Mouse (Mus musculus) spleen, adult 2 months (tissue): ENCODE data around the gene Acadl. TPM values are rescaled to one million over a fixed set of nuclear protein-coding genes. Genes with fewer than 3 reads are reported as not detected.

Experiments
- DNase-seq, 2 experiments: peaks; one replicate each; pipeline versions ENCODE4 v3.0.0 to v3.0.0-alpha.2; 2012 to 2021; ENCODE audit warnings: low spot score in 2 of 2, low read depth in 1 of 2
- H3K27ac ChIP-seq: fragments of 200-500 bp; 2 replicates; pipeline ENCODE4 v1.5.1; 2012; ENCODE audit warnings: low read length, inconsistent platforms; ENCODE audit not compliant: insufficient read depth
- H3K27me3 ChIP-seq: fragments of 200-500 bp; 2 replicates; pipeline ENCODE4 v1.6.1; 2012; ENCODE audit warnings: mild to moderate bottlenecking, moderate library complexity, low read length, inconsistent platforms; ENCODE audit not compliant: control insufficient read depth, insufficient read depth
- H3K36me3 ChIP-seq: fragments of 200-500 bp; 2 replicates; pipeline ENCODE4 v1.6.1; 2012; ENCODE audit warnings: mild to moderate bottlenecking, low read length, inconsistent platforms; ENCODE audit not compliant: control insufficient read depth, insufficient read depth
- H3K4me1 ChIP-seq: fragments of 200-500 bp; 2 replicates; pipeline ENCODE4 v1.6.1; 2011; ENCODE audit warnings: inconsistent platforms; ENCODE audit not compliant: control insufficient read depth, insufficient read depth, insufficient read length
- H3K4me3 ChIP-seq: fragments of 200-500 bp; 2 replicates; pipeline ENCODE4 v1.5.1; 2011; ENCODE audit warnings: mild to moderate bottlenecking, inconsistent platforms; ENCODE audit not compliant: insufficient read depth, insufficient read length; ENCODE audit errors: extremely low read depth
- CTCF ChIP-seq: fragments of 200-500 bp; IDR thresholded peaks from 2 replicates; pipeline ENCODE4 v1.5.1; 2011; ENCODE audit warnings: mild to moderate bottlenecking, inconsistent platforms; ENCODE audit not compliant: insufficient read depth, insufficient read length, insufficient replicate concordance; ENCODE audit errors: extremely low read depth
- POLR2A ChIP-seq: fragments of 200-500 bp; IDR thresholded peaks from 2 replicates; pipeline ENCODE4 v1.6.1; 2011; ENCODE audit warnings: low read depth, low read length, inconsistent platforms
- WGBS: fragments of 180-500 bp; shearing (Covaris S2); methylation state at CpG from one replicate; pipeline ENCODE4 v1.1.7; 2018; 5-methylcytosine and 5-hydroxymethylcytosine counted together
- polyA plus RNA-seq: library from polyadenylated mRNA; depleted of rRNA; stranded (reverse); fragments of >200 nt; gene quantifications from 2 replicates; pipeline ENCODE4 v1.2.3, GENCODE M21; 2012; rRNA removed

The Acadl gene
- 11.4 and 13.6 TPM in 2 replicates for polyA plus RNA-seq

GRCm38 (mm10) chr1:66862712-66863511, at the start of gene Acadl:
TSS of gene Acadl (minus strand) at chr1:66863277.
- peak in 1 of 2 experiments; percentile 70 for DNase-seq
- under 1% methylated on average over 82 of the region's 85 CpGs for WGBS
- Histone ChIP-seq H3K27me3 (no peaks in the 10 kb centered on the region), H3K27ac (peak within 1 kb of the TSS; percentile 81), H3K4me3 (peak within 1 kb of the TSS; percentile 70), H3K36me3 (peaks cover 2% of the 10 kb centered on the region; the same call in 1 of the 2 replicates), H3K4me1 (peaks cover 5% of the 10 kb centered on the region)
- no peak for TF ChIP-seq CTCF
- peak; percentile 19 for TF ChIP-seq POLR2A

GRCm38 (mm10) chr1:66912305-66912704, 49.2 kb upstream of the Acadl start:
- Histone ChIP-seq H3K27ac (no peak overlapping the region), H3K4me3 (no peak overlapping the region), H3K4me1 (no peaks in the 10 kb centered on the region), H3K27me3 (no peaks in the 10 kb centered on the region), H3K36me3 (no peaks in the 10 kb centered on the region)
- WGBS = 88% methylated on average over 1 of the region's 1 CpGs
- DNase-seq = no peak
- TF ChIP-seq POLR2A (no peak), CTCF (no peak)

GRCm38 (mm10) chr1:66902566-66902965, 39.5 kb upstream of the Acadl start:
- Histone ChIP-seq H3K4me1 (no peaks in the 10 kb centered on the region), H3K27ac (no peak overlapping the region), H3K4me3 (no peak overlapping the region), H3K27me3 (no peaks in the 10 kb centered on the region), H3K36me3 (no peaks in the 10 kb centered on the region)
- no peak for DNase-seq
- WGBS = 86% methylated on average over 3 of the region's 3 CpGs
- TF ChIP-seq POLR2A (no peak), CTCF (no peak)

- WGBS = 94% methylated on average over 4 of the region's 4 CpGs
- TF ChIP-seq CTCF (no peak), POLR2A (no peak)
- Histone ChIP-seq H3K4me1 (no peaks in the 10 kb centered on the region), H3K4me3 (no peak overlapping the region), H3K27ac (no peak overlapping the region), H3K36me3 (no peaks in the 10 kb centered on the region), H3K27me3 (no peaks in the 10 kb centered on the region)
- no peak for DNase-seq
Observed at GRCm38 (mm10) chr1:66900946-66901345, 37.9 kb upstream of the Acadl start.

- no peak for TF ChIP-seq POLR2A
- TF ChIP-seq CTCF = no peak
- Histone ChIP-seq H3K27ac (no peak overlapping the region), H3K4me1 (no peaks in the 10 kb centered on the region), H3K27me3 (no peaks in the 10 kb centered on the region), H3K36me3 (no peaks in the 10 kb centered on the region), H3K4me3 (no peak overlapping the region)
- WGBS = 93% methylated on average over 7 of the region's 7 CpGs
- no peak for DNase-seq
Observed at GRCm38 (mm10) chr1:66898261-66898660, 35.2 kb upstream of the Acadl start.

- Histone ChIP-seq H3K4me3 (no peak overlapping the region), H3K27me3 (no peaks in the 10 kb centered on the region), H3K4me1 (no peaks in the 10 kb centered on the region), H3K27ac (no peak overlapping the region; the same call in 1 of the 2 replicates), H3K36me3 (no peaks in the 10 kb centered on the region)
- TF ChIP-seq CTCF = no peak
- TF ChIP-seq POLR2A = no peak
- no peak for DNase-seq
- WGBS = 6% methylated on average over 5 of the region's 5 CpGs
Observed at GRCm38 (mm10) chr1:66896556-66896955, 33.5 kb upstream of the Acadl start.

GRCm38 (mm10) chr1:66896125-66896524, 33.0 kb upstream of the Acadl start:
- no peak overlapping the region; the same call in 1 of the 2 replicates for H3K27ac ChIP-seq
- TF ChIP-seq CTCF = no peak
- TF ChIP-seq POLR2A = no peak
- DNase-seq = no peak
- 6% methylated on average over 5 of the region's 5 CpGs for WGBS
- no peaks in the 10 kb centered on the region for H3K36me3 ChIP-seq
- no peaks in the 10 kb centered on the region for H3K4me1 ChIP-seq
- H3K27me3 ChIP-seq = no peaks in the 10 kb centered on the region
- 0 out of 2 replicates have a peak overlapping the region, but pooled peaks have one; percentile 6 for H3K4me3 ChIP-seq
